In genomic region chr8:126526864-126527571, GRCm38 (mm10) we compare ENCODE assay signal across 8 mouse cellular contexts. TPM values are rescaled to one million over a fixed set of nuclear protein-coding genes. Genes with fewer than 3 reads are reported as not detected.
DNase-seq lines count a peak whose midpoint lies in the region; ATAC-seq and TF ChIP-seq lines count a peak whose summit lies in the region.

No protein-coding gene starts in this region.

- ATAC-seq in forebrain, embryonic 11.5 days (replicated peaks; ENCODE audit: low FRiP score), result no peak
- peak; percentile 83 for ATAC-seq in heart, embryonic 14.5 days (ENCODE audit: insufficient number of reproducible peaks, insufficient read depth, low FRiP score, low read depth)

- no peak for DNase-seq in forebrain, embryonic 10.5 days (ENCODE audit: extremely low spot score, low spot score)
- DNase-seq in forebrain, embryonic 11.5 days (ENCODE audit: low spot score), result no peak
- DNase-seq in adrenal gland, postnatal 14 days, result peak; percentile 78
- peak; percentile 55 to 77 for DNase-seq in kidney, postnatal 4 days
- no peak for DNase-seq in Muller cell, postnatal 12 days (ENCODE audit: inconsistent ontology term)
- no peak for DNase-seq in right cerebral cortex, adult 18-20 months

- peak overlapping the region; percentile 48; the same call in 1 of the 2 replicates for H3K27ac ChIP-seq in forebrain, embryonic 10.5 days
- no peak overlapping the region for H3K27ac ChIP-seq in forebrain, embryonic 11.5 days (ENCODE audit: low read depth, low read length)
- peak overlapping the region; percentile 72 to 93 for H3K27ac ChIP-seq in heart, embryonic 14.5 days (replicated peaks in 1 of 2; ENCODE audit: control insufficient read depth in 1 of 2, insufficient read depth in 1 of 2, low read depth in 2 of 2, low read length in 2 of 2)
- H3K27ac ChIP-seq in olfactory bulb, adult 2 months (ENCODE audit: insufficient read depth, low read depth, low read length), result peak overlapping the region; percentile 47

- no peaks in the 10 kb centered on the region for H3K9me3 ChIP-seq in forebrain, embryonic 10.5 days
- H3K9me3 ChIP-seq in forebrain, embryonic 11.5 days (ENCODE audit: control insufficient read depth, low read length), result no peaks in the 10 kb centered on the region
- H3K9me3 ChIP-seq in heart, embryonic 14.5 days (ENCODE audit: control insufficient read depth, low read length), result no peaks in the 10 kb centered on the region

- H3K27me3 ChIP-seq in forebrain, embryonic 10.5 days (ENCODE audit: poor library complexity, severe bottlenecking), result peaks cover 5% of the 10 kb centered on the region
- no peaks in the 10 kb centered on the region for H3K27me3 ChIP-seq in forebrain, embryonic 11.5 days (ENCODE audit: control insufficient read depth, insufficient read depth, low read length)
- H3K27me3 ChIP-seq in heart, embryonic 14.5 days (ENCODE audit: control insufficient read depth, insufficient read depth, low read length), result no peaks in the 10 kb centered on the region

- no peaks in the 10 kb centered on the region for H3K36me3 ChIP-seq in forebrain, embryonic 10.5 days (replicated peaks)
- H3K36me3 ChIP-seq in forebrain, embryonic 11.5 days (ENCODE audit: control insufficient read depth, insufficient read depth, low read length), result no peaks in the 10 kb centered on the region
- H3K36me3 ChIP-seq in heart, embryonic 14.5 days (ENCODE audit: control insufficient read depth, insufficient read depth, low read length), result no peaks in the 10 kb centered on the region

- WGBS in forebrain, embryonic 10.5 days, result 74% methylated on average over 14 of the region's 14 CpGs
- WGBS in forebrain, embryonic 11.5 days, result 71% methylated on average over 14 of the region's 14 CpGs
- 15% methylated on average over 14 of the region's 14 CpGs for WGBS in heart, embryonic 14.5 days
- 36% methylated on average over 14 of the region's 14 CpGs for WGBS in olfactory bulb, adult 2 months

- no peak for TF ChIP-seq CTCF in olfactory bulb, adult 2 months (IDR thresholded peaks at IDR 0.05; ENCODE audit: insufficient read depth, low read depth, low read length)

- no peak overlapping the region for H3K9ac ChIP-seq in forebrain, embryonic 11.5 days (ENCODE audit: low read length)
- peak overlapping the region; percentile 56; the same call in 1 of the 2 replicates for H3K9ac ChIP-seq in heart, embryonic 14.5 days (ENCODE audit: low read length)

- H3K4me2 ChIP-seq in forebrain, embryonic 11.5 days (ENCODE audit: low read depth, low read length, severe bottlenecking), result no peak overlapping the region
- 0 out of 2 replicates have a peak overlapping the region, but pooled peaks have one; percentile 18 for H3K4me2 ChIP-seq in heart, embryonic 14.5 days (ENCODE audit: low read length)

- TF ChIP-seq POLR2A in olfactory bulb, adult 2 months (IDR thresholded peaks at IDR 0.05; ENCODE audit: insufficient read depth, low read depth, low read length), result no peak

- no peak overlapping the region for H3K4me3 ChIP-seq in forebrain, embryonic 10.5 days
- H3K4me3 ChIP-seq in forebrain, embryonic 11.5 days (ENCODE audit: low read depth, low read length), result no peak overlapping the region
- H3K4me3 ChIP-seq in heart, embryonic 14.5 days (ENCODE audit: control insufficient read depth in 1 of 2, insufficient read depth in 1 of 2, low read depth in 1 of 2, low read length in 2 of 2), result no peak overlapping the region
- H3K4me3 ChIP-seq in olfactory bulb, adult 2 months (ENCODE audit: insufficient read depth, low read depth, low read length), result no peak overlapping the region

- peaks cover 29% of the 10 kb centered on the region for H3K4me1 ChIP-seq in forebrain, embryonic 10.5 days
- H3K4me1 ChIP-seq in forebrain, embryonic 11.5 days (replicated peaks; ENCODE audit: control insufficient read depth, insufficient read depth, low read length), result no peaks in the 10 kb centered on the region
- peaks cover 65 to 73% of the 10 kb centered on the region in 2 experiments for H3K4me1 ChIP-seq in heart, embryonic 14.5 days (ENCODE audit: control insufficient read depth in 2 of 2, insufficient read depth in 2 of 2, low read length in 2 of 2)
- peaks cover 50% of the 10 kb centered on the region for H3K4me1 ChIP-seq in olfactory bulb, adult 2 months (ENCODE audit: control insufficient read depth, insufficient read depth, low read length)

RNA-seq across cellular contexts. Expression of gene Tarbp1, which starts 52.2 kb away (rescaled TPM):
- polyA plus RNA-seq in forebrain, embryonic 10.5 days (2016; fragmentation: Nextera tagmentation; extraction: Ambion mirVana), result 1.9 and 2.3 TPM in 2 replicates
- polyA plus RNA-seq in forebrain, embryonic 11.5 days (2014; fragmentation: Nextera tagmentation; extraction: Ambion mirVana), result 3.1 and 3.7 TPM in 2 replicates
- total RNA-seq in adrenal gland, postnatal 14 days (2021), result 9.4 and 10.0 TPM in 2 replicates
- polyA plus RNA-seq in heart, embryonic 14.5 days (2014; fragmentation: Nextera tagmentation; extraction: Ambion mirVana), result 2.1 and 2.3 TPM in 2 replicates
- not detected in 2 replicates for polyA plus RNA-seq in olfactory bulb, adult 2 months (2012; ENCODE audit: insufficient read depth, insufficient read length, low replicate concordance, missing spikeins)

Comparison
In these comparisons a context has a peak if more than half of its experiments do, and no peak if none do; other contexts are left out.
1. DNase-seq: peak in adrenal gland, postnatal 14 days (single experiment) and kidney, postnatal 4 days (2 of 2); none in forebrain, embryonic 10.5 days (single experiment), forebrain, embryonic 11.5 days (single experiment), Muller cell, postnatal 12 days (single experiment) and right cerebral cortex, adult 18-20 months (single experiment).